ENCODE assay signal across 11 mouse cellular contexts in the genomic region with DNA sequence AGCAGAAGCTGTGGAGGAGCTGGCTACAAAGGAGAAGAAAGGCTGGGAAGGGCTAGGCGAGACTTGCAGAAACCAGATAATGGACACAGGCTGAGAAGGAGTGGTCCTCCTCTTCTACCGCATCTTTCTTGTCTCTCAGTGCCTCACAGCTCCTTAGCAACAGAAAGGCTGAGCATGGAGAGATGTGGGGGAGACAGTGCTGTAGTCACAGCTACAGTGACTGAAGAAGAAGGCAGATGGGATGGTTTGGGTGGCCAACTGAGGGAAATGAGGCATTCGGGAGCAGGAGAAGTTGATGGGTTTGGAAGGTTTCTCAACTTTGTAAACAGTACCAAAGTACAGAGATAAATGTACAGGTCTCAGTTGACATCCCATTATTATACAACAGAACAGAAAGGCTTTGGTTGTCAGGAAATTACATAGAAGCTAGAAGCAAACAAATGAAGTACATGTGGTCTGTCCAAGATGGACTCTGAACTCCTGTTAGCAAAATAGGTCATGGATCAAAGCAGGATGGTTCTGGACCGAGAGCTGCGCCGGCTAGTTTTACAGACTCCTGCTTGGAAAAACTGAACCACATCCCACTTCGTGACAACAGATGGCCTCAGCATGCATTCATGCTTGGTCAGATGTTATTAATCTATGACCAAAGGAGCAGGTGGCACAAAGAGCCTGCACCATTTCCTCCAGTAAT.
A peak's percentile ranks its signal among the peaks of the same experiment; 100 is the strongest.
DNase-seq lines count a peak whose midpoint lies in the region; ATAC-seq lines count a peak whose summit lies in the region.
"Had no signal": no experiment of that assay in that cellular context is flagged by ENCODE, and none has a peak within 500 bp of the region (broad histone marks: within the 10 kb centered on the region; RNA-seq: fewer than 3 reads in every experiment).

No protein-coding gene starts in this region.

- no peaks in the 10 kb centered on the region for H3K9me3 ChIP-seq in neural tube, embryonic 11.5 days (ENCODE audit: control insufficient read depth, low read length)
- H3K9me3 ChIP-seq in neural tube, embryonic 15.5 days (replicated peaks) = no peaks in the 10 kb centered on the region
- no peaks in the 10 kb centered on the region for H3K9me3 ChIP-seq in hindbrain, embryonic 15.5 days

- no peaks in the 10 kb centered on the region for H3K36me3 ChIP-seq in neural tube, embryonic 11.5 days (ENCODE audit: control insufficient read depth, insufficient read depth, low read length)
- no peaks in the 10 kb centered on the region for H3K36me3 ChIP-seq in neural tube, embryonic 15.5 days
- no peaks in the 10 kb centered on the region for H3K36me3 ChIP-seq in hindbrain, embryonic 15.5 days

- 58% methylated on average over 7 of the region's 7 CpGs for WGBS in neural tube, embryonic 11.5 days
- 55% methylated on average over 7 of the region's 7 CpGs for WGBS in neural tube, embryonic 15.5 days
- WGBS in hindbrain, embryonic 15.5 days = 36% methylated on average over 7 of the region's 7 CpGs

- H3K4me3 ChIP-seq in neural tube, embryonic 11.5 days (ENCODE audit: low read depth, low read length) = no peak overlapping the region
- no peak overlapping the region for H3K4me3 ChIP-seq in neural tube, embryonic 15.5 days (replicated peaks)
- no peak overlapping the region for H3K4me3 ChIP-seq in hindbrain, embryonic 15.5 days

- H3K4me1 ChIP-seq in neural tube, embryonic 11.5 days (ENCODE audit: control insufficient read depth, insufficient read depth, low read length) = no peaks in the 10 kb centered on the region
- H3K4me1 ChIP-seq in neural tube, embryonic 15.5 days = peaks cover 10% of the 10 kb centered on the region
- H3K4me1 ChIP-seq in hindbrain, embryonic 15.5 days (replicated peaks) = peaks cover 15% of the 10 kb centered on the region

- H3K9ac ChIP-seq in neural tube, embryonic 11.5 days (ENCODE audit: low read length) = no peak overlapping the region
- H3K9ac ChIP-seq in neural tube, embryonic 15.5 days (replicated peaks) = no peak overlapping the region
- no peak overlapping the region for H3K9ac ChIP-seq in hindbrain, embryonic 15.5 days

- H3K4me2 ChIP-seq in neural tube, embryonic 11.5 days (ENCODE audit: low read depth) = no peak overlapping the region
- H3K4me2 ChIP-seq in neural tube, embryonic 15.5 days = no peak overlapping the region
- H3K4me2 ChIP-seq in hindbrain, embryonic 15.5 days = no peak overlapping the region

- peak; percentile 31 for DNase-seq in neural tube, embryonic 11.5 days (ENCODE audit: low spot score)
- DNase-seq in cerebellum, postnatal 25 days = peak; percentile 88 to 91
- peak; percentile 86 for DNase-seq in retina, postnatal 1 day
- no peak for DNase-seq in heart, adult 11 months
- DNase-seq in adrenal gland, postnatal 10 days = no peak
- DNase-seq: kidney, postnatal 4 days; lung, postnatal 4 days; thymus, postnatal 14 days had no signal

- peak; percentile 31; the same call in 1 of the 2 replicates for ATAC-seq in neural tube, embryonic 11.5 days (ENCODE audit: insufficient read depth, low FRiP score, low TSS enrichment)
- no peak for ATAC-seq in neural tube, embryonic 15.5 days (ENCODE audit: low FRiP score)
- peak; percentile 50; the same call in 1 of the 2 replicates for ATAC-seq in hindbrain, embryonic 15.5 days (ENCODE audit: low FRiP score, low read depth)
- no peak for ATAC-seq in erythroid progenitor cell, adult 5-6 weeks (replicated peaks; ENCODE audit: low FRiP score, poor library complexity, severe bottlenecking)

- no peaks in the 10 kb centered on the region for H3K27me3 ChIP-seq in neural tube, embryonic 11.5 days (ENCODE audit: control insufficient read depth, insufficient read depth, low read length)
- no peaks in the 10 kb centered on the region for H3K27me3 ChIP-seq in neural tube, embryonic 15.5 days (replicated peaks)
- no peaks in the 10 kb centered on the region for H3K27me3 ChIP-seq in hindbrain, embryonic 15.5 days

- no peak overlapping the region for H3K27ac ChIP-seq in neural tube, embryonic 11.5 days (ENCODE audit: low read depth, low read length)
- no peak overlapping the region for H3K27ac ChIP-seq in neural tube, embryonic 15.5 days (replicated peaks)
- peak overlapping the region; percentile 58 for H3K27ac ChIP-seq in hindbrain, embryonic 15.5 days (replicated peaks)

Comparison
In these comparisons a context has a peak if more than half of its experiments do, and no peak if none do; other contexts are left out.
1. ATAC-seq: peak in neural tube, embryonic 11.5 days (single experiment) and hindbrain, embryonic 15.5 days (single experiment); none in neural tube, embryonic 15.5 days (single experiment) and erythroid progenitor cell, adult 5-6 weeks (single experiment).
2. DNase-seq: peak in neural tube, embryonic 11.5 days (single experiment), cerebellum, postnatal 25 days (2 of 2) and retina, postnatal 1 day (single experiment); none in heart, adult 11 months (single experiment) and adrenal gland, postnatal 10 days (single experiment).